Mouse (Mus musculus): Measurements from ENCODE around the gene Epdr1. TPM values are rescaled to one million over a fixed set of nuclear protein-coding genes. Genes with fewer than 3 reads are reported as not detected.

Gene Epdr1
- polyA plus RNA-seq, 1 experiment from 2014 or later: 20.1 TPM

DNA sequence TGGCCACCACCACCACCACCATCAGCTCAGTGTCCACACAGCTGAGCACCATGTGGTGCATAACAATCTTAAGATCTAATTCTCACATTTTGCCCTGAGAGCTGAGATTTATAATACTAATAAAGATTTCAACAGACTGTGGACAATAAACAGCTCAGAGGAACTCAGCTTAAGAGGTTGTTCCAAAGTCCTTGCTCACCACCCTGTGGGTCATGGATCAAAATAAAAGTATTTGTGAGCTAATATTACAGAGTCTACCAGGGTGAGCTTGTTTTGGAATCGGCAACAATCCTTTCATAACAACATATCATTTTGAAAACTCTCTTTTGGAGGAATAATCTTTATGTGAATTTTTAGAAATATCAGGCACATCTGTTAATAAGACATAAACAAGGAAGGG is 57.2 kb downstream of the Epdr1 start:
- no peak overlapping the region for H3K27ac ChIP-seq (ENCODE audit: low read depth)
- TF ChIP-seq CTCF (IDR thresholded peaks at IDR 0.05; ENCODE audit: low read depth): no peak
- 88% methylated on average over 1 of the region's 1 CpGs for WGBS
- H3K4me3 ChIP-seq (ENCODE audit: low read depth, low read length): no peak overlapping the region
- no peak overlapping the region for H3K4me2 ChIP-seq
- H3K27me3 ChIP-seq (ENCODE audit: insufficient read depth, low read length): no peaks in the 10 kb centered on the region
- H3K4me1 ChIP-seq (ENCODE audit: insufficient read depth): no peaks in the 10 kb centered on the region
- H3K36me3 ChIP-seq (ENCODE audit: insufficient read depth): no peaks in the 10 kb centered on the region
- no peak for ATAC-seq (ENCODE audit: insufficient read depth)
- H3K9me3 ChIP-seq (ENCODE audit: low read depth, low read length): no peaks in the 10 kb centered on the region
- no peak for DNase-seq
- H3K9ac ChIP-seq: no peak overlapping the region

DNA sequence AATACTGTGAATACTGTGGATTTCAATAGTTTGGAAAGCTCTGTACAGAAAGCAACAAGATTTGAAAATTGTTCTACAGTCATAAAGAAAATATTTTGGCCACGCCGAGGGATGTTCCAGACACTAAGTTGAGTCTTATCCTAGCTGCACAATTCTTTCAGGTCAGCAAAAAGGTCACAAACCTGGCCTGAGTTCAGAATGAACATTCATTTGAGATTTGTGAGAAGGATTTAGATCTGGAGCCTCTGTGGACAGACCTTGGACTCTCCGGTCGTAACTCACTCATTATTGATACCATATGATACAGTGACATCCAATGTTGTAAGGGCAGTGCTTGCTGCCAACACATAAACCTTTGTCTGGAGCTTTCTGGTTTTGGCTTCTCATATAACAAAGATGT is 64.3 kb downstream of the Epdr1 start:
- Histone ChIP-seq H3K9me3 (ENCODE audit: low read depth, low read length) (no peaks in the 10 kb centered on the region), H3K9ac (no peak overlapping the region), H3K4me1 (ENCODE audit: insufficient read depth) (no peaks in the 10 kb centered on the region), H3K36me3 (ENCODE audit: insufficient read depth) (no peaks in the 10 kb centered on the region), H3K4me3 (ENCODE audit: low read depth, low read length) (no peak overlapping the region), H3K27me3 (ENCODE audit: insufficient read depth, low read length) (no peaks in the 10 kb centered on the region), H3K27ac (ENCODE audit: low read depth) (no peak overlapping the region), H3K4me2 (no peak overlapping the region)
- WGBS: 89% methylated on average over 4 of the region's 4 CpGs
- ATAC-seq (ENCODE audit: insufficient read depth) (no peak), DNase-seq (no peak)
- TF ChIP-seq CTCF (IDR thresholded peaks at IDR 0.05; ENCODE audit: low read depth): no peak

Other genes starting within 250 kb of the Epdr1 start
- 93.6 and 102 TPM in 2 replicates for gene Stard3nl, start 224.1 kb downstream of the Epdr1 start, polyA plus RNA-seq (2014; fragmentation: Nextera tagmentation; extraction: Ambion mirVana)
- 0.18 and 0.32 TPM in 2 replicates for gene Sfrp4, start 3.2 kb upstream of the Epdr1 start, polyA plus RNA-seq (2014; fragmentation: Nextera tagmentation; extraction: Ambion mirVana)
- gene Nme8, start 77.9 kb upstream of the Epdr1 start, polyA plus RNA-seq (2014; fragmentation: Nextera tagmentation; extraction: Ambion mirVana): not detected in 2 replicates
- gene Gpr141, start 204.3 kb upstream of the Epdr1 start, polyA plus RNA-seq (2014; fragmentation: Nextera tagmentation; extraction: Ambion mirVana): 0.64 and 1.2 TPM in 2 replicates